Mouse (Mus musculus) intestine, embryonic 15.5 days (tissue): ENCODE results near the gene Gnptg. TPM values are rescaled to one million over a fixed set of nuclear protein-coding genes. Genes with fewer than 3 reads are reported as not detected.

ENCODE experiments used
- ATAC-seq: fragments of 200-750 bp; cut with Nextera tagmentation; 2 replicates; pipeline ENCODE4 v1.8.0; 2017; ENCODE audit warnings: moderate TSS enrichment, moderate library complexity
- H3K27ac ChIP-seq: fragments of 300-500 bp; sonication (generic); 2 replicates; pipeline ENCODE4 v1.5.1; 2015; ENCODE audit warnings: mild to moderate bottlenecking, inconsistent platforms
- H3K27me3 ChIP-seq: fragments of 300-500 bp; sonication (generic); replicated peaks from 2 replicates; pipeline ENCODE4 v1.6.1; 2015; ENCODE audit warnings: inconsistent platforms
- H3K36me3 ChIP-seq: fragments of 300-500 bp; sonication (generic); 2 replicates; pipeline ENCODE4 v1.6.1; 2015; ENCODE audit warnings: inconsistent platforms
- H3K4me1 ChIP-seq: fragments of 300-500 bp; sonication (generic); replicated peaks from 2 replicates; pipeline ENCODE4 v1.6.1; 2015; ENCODE audit warnings: inconsistent platforms
- H3K4me2 ChIP-seq: fragments of 300-500 bp; sonication (generic); replicated peaks from 2 replicates; pipeline ENCODE4 v1.6.1; 2015; ENCODE audit warnings: mild to moderate bottlenecking, inconsistent platforms
- H3K4me3 ChIP-seq: fragments of 300-500 bp; sonication (generic); replicated peaks from 2 replicates; pipeline ENCODE4 v1.5.1; 2015; ENCODE audit warnings: inconsistent platforms
- H3K9ac ChIP-seq: fragments of 300-500 bp; sonication (generic); 2 replicates; pipeline ENCODE4 v1.6.1; 2015; ENCODE audit warnings: inconsistent platforms
- H3K9me3 ChIP-seq: fragments of 300-500 bp; sonication (generic); 2 replicates; pipeline ENCODE4 v1.6.1; 2016; ENCODE audit warnings: inconsistent platforms
- WGBS: fragments of 180-500 bp; shearing (Covaris S2); methylation state at CpG from one replicate; pipeline ENCODE4 v1.1.7; 2015; 5-methylcytosine and 5-hydroxymethylcytosine counted together
- polyA plus RNA-seq: library from polyadenylated mRNA; unstranded; fragments of >200 nt; fragmentation: Nextera tagmentation; extraction: Ambion mirVana; gene quantifications from 2 replicates; pipeline ENCODE4 v1.2.1, GENCODE M21; 2015

Gnptg gene
- polyA plus RNA-seq, 1 experiment from 2014 or later: 40.6 TPM

DNA sequence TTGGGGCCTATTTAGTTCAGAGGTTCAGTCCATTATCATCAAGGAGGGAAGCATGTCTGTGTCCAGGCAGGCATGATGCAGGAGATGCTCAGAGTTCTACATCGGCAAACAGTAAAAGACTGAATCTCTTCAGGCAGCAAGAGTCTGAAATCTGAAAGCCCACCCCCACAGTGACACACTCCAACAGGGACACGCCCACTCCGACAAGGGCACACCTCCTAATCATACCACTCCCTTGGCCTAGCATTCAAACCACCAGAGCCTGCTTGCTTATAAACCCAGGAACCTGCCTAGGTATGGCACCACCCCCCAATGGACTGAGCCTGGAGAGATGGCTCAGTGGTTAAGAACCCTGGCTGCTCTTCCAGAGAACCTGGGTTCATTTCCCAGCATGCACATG is 24.5 kb downstream of the Gnptg start:
- ATAC-seq: no peak
- Histone ChIP-seq H3K4me2 (no peak overlapping the region), H3K9ac (no peak overlapping the region), H3K4me1 (no peaks in the 10 kb centered on the region), H3K27me3 (no peaks in the 10 kb centered on the region), H3K36me3 (peaks cover 9% of the 10 kb centered on the region), H3K27ac (no peak overlapping the region), H3K4me3 (no peak overlapping the region), H3K9me3 (no peaks in the 10 kb centered on the region)
- 79% methylated on average over 3 of the region's 3 CpGs for WGBS

DNA sequence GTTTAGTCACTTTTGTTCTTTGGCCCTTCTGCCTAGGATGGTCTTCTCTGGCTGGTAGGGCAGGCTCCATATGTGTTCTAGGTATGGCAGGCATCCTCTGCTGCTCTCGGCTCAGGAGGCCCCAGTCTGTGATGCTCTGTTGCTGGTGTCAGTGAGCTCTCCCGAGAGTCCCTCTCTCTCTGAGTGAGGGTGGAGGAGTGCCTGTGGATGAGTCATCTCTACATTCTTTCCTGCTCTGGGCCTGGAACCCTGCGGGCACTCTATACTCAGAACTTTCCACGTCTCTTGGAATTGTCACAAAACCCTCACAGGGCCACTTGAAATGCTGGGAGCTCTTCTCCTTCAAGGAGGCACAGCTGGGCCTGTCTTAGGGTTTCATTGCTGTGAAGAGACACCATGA is 28.2 kb downstream of the Gnptg start:
- Histone ChIP-seq H3K9me3 (no peaks in the 10 kb centered on the region), H3K27ac (no peak overlapping the region), H3K36me3 (peaks cover 23% of the 10 kb centered on the region), H3K9ac (no peak overlapping the region), H3K4me3 (no peak overlapping the region), H3K4me2 (no peak overlapping the region), H3K27me3 (no peaks in the 10 kb centered on the region), H3K4me1 (no peaks in the 10 kb centered on the region)
- 85% methylated on average over 4 of the region's 4 CpGs for WGBS
- no peak for ATAC-seq

DNA sequence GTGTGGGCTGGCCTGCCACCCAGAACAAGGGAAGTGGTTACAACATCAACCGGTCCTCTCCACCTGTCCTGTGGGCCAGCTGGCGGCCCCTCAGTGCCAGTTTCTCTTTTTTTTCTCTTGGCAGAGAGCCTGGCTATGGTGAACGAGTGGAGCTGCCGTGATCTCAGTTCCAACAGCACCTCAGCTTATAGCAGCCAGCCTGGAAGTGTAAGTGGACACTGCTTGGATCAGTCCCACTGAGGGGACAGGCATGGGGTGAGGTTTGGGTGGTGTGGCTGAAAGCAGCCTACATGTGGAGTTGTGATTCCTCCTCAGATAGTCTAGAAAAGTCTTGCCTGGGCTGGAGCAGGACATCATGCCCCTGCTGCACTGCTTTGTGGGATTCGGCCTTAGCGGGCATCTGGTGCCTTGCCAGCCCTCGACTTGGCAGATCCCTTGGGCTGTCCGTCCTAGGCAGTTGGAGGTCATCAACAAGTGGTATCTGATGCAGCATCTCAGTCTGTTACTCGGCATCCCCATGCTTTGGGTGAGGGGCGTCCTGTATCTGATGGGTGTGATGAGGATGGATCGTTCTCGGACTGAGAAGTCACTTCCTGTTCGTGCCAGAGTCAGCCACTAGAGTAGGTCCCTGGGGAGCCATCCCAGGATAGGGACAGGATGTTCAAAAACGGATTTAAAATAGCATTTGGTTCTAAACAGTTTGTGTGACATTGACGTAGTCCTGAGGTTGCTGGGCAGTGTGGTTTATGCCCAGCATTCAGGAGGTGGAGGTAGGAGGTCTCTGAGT is 29.1 kb downstream of the Gnptg start:
- no peak for ATAC-seq
- no peaks in the 10 kb centered on the region for H3K27me3 ChIP-seq
- 82% methylated on average over 15 of the region's 15 CpGs for WGBS
- H3K4me1 ChIP-seq: no peaks in the 10 kb centered on the region
- no peaks in the 10 kb centered on the region for H3K9me3 ChIP-seq
- H3K9ac ChIP-seq: no peak overlapping the region
- no peak overlapping the region for H3K27ac ChIP-seq
- H3K4me3 ChIP-seq: no peak overlapping the region
- no peak overlapping the region for H3K4me2 ChIP-seq
- peaks cover 26% of the 10 kb centered on the region for H3K36me3 ChIP-seq

DNA sequence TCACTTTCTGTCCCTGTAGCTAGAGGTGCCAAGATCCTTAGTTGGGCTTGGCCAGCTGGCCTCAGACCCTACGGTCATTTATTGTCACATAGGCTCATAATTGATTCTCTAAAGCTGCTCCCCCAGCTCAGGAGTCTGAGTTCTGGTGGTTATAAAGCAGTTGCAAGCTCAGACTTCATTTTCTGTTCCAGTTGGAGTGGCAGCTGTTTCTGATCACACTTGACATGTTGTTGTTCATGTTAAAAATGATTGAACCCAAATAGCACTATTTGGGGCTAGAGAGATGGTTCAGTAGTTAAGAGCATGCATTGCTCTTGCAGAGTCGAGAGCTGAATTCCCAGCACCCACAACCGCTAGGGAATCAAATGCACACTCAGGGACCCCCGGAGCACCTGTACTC is 29.9 kb downstream of the Gnptg start:
- H3K9ac ChIP-seq: no peak overlapping the region
- H3K4me2 ChIP-seq: no peak overlapping the region
- WGBS: 84% methylated on average over 4 of the region's 4 CpGs
- no peaks in the 10 kb centered on the region for H3K4me1 ChIP-seq
- no peaks in the 10 kb centered on the region for H3K9me3 ChIP-seq
- H3K27ac ChIP-seq: no peak overlapping the region
- no peak overlapping the region for H3K4me3 ChIP-seq
- no peak for ATAC-seq
- H3K27me3 ChIP-seq: no peaks in the 10 kb centered on the region
- H3K36me3 ChIP-seq: peaks cover 30% of the 10 kb centered on the region

DNA sequence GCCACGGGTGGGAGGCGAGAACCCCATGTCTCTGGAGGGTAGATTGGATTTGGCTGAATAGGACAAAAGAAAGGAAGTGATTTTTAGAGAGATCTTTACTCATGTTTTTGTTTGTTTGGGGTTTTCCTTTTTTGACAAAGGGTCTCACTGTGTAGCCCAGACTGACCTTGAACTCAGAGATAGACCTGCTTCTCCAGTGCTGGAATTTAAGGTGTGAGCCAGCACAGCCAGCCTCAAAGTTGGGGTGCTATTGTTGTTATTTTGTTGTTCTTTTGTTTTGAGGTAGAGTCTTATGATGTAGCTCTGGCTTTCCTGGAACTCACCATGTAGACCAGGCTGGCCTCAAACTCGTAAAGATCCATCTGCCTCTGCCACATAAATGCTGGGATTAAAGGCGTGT is 37.5 kb downstream of the Gnptg start:
- Histone ChIP-seq H3K9ac (no peak overlapping the region), H3K27me3 (no peaks in the 10 kb centered on the region), H3K4me2 (no peak overlapping the region), H3K9me3 (no peaks in the 10 kb centered on the region), H3K4me3 (no peak overlapping the region), H3K4me1 (no peaks in the 10 kb centered on the region), H3K27ac (no peak overlapping the region), H3K36me3 (peaks cover 26% of the 10 kb centered on the region)
- ATAC-seq: no peak
- WGBS: 90% methylated on average over 4 of the region's 4 CpGs

DNA sequence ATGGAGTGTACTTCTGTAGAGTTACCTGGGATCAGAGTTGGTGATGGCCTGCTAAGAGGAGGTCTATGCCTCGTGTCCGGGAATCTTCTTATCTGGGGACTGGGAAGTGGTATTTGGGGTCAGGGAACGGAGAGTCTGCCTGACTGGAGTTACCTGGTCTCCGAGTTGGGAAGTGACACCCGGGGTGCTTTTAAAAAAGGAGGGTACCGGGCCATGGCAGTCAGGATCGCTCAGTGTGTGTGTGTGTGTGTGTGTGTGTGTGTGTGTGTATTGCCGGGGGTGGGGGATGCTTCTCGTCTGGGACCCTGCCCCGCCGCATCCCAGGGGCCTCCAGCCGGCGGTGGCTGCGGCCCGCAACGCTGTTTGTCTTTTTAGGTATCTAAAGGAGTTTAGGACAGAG is 50.8 kb downstream of the Gnptg start:
- Histone ChIP-seq H3K4me1 (peaks cover 14% of the 10 kb centered on the region), H3K27ac (no peak overlapping the region), H3K27me3 (no peaks in the 10 kb centered on the region), H3K4me2 (peak overlapping the region; percentile 84), H3K4me3 (peak overlapping the region; percentile 83), H3K9ac (peak overlapping the region; percentile 88), H3K36me3 (0 out of 2 replicates have a peak, but pooled peaks cover 2% of the 10 kb centered on the region), H3K9me3 (no peaks in the 10 kb centered on the region)
- ATAC-seq: no peak
- WGBS: under 1% methylated on average over 16 of the region's 16 CpGs

DNA sequence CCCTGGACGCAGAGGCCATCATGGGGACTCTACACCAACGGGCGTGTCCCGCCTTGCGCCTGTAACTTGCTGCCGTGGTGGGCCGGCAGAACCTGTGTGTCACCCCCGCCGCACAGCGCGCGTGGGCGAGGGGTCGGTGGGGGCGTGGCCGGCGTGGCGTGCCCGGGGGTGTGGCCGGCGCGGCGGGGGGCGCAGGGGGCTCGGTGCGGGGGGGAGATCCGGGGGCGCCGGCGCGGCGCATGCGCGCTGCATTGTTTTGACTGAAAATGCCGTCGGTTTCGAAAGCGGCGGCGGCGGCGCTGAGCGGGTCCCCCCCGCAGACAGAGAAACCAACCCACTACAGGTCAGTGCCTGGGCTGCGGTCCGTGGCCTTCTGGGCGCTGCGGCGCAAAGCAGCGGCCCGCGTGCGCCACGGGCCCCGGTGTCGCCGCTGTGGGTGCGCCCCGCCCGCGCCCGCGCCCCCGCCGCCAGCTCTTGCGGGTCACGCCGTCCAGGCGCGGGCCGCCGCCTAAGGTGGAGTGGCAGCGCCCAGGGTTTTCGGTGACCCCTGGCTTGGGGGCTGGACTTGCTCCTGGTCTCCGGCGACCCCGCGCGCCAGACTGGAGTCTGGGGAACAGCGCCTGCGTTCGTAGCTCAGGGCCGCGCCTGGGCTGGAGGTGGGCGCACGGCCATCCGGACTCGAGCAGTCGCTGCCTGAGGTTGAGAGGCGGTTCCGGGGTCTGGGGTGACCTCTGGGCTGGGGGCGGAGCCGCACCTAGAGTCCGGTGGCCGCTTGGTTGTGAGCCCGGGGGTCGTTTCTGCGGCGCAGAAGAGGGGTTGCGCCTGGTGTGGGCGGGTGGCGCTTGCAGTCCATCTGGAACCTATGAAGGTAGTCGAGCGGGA is 51.5 kb downstream of the Gnptg start, which contains the start of gene Unkl:
Unkl (plus strand) TSS at position 248 of the 882 bp plus-strand sequence.
- Histone ChIP-seq H3K9ac (peak within 1 kb of the TSS; percentile 88), H3K4me3 (peak within 1 kb of the TSS; percentile 83), H3K36me3 (0 out of 2 replicates have a peak, but pooled peaks cover 2% of the 10 kb centered on the region), H3K4me1 (peaks cover 15% of the 10 kb centered on the region), H3K27me3 (no peaks in the 10 kb centered on the region), H3K9me3 (no peaks in the 10 kb centered on the region), H3K4me2 (peak within 1 kb of the TSS; percentile 84), H3K27ac (peak within 1 kb of the TSS; percentile 79)
- ATAC-seq: peak; percentile 52
- WGBS: under 1% methylated on average over 103 of the region's 104 CpGs

DNA sequence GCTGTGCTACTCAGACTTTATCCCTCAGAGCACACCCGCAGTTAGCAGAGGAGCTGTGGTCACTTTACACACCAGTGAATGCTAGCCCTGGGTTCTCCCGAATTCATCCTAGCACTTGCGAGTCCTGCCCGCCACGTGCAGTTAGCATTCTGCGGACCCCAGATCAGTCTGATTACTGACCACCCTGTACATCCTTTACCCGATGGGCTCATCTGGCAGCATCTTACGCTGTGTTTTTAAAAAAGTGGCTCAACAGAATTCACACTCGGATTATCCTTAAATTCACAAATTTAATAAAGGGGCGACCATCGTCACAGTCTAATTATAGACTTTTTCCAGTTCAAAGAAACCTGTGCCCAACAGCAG is 52.2 kb downstream of the Gnptg start:
- WGBS: 8% methylated on average over 11 of the region's 11 CpGs
- no peaks in the 10 kb centered on the region for H3K27me3 ChIP-seq

DNA sequence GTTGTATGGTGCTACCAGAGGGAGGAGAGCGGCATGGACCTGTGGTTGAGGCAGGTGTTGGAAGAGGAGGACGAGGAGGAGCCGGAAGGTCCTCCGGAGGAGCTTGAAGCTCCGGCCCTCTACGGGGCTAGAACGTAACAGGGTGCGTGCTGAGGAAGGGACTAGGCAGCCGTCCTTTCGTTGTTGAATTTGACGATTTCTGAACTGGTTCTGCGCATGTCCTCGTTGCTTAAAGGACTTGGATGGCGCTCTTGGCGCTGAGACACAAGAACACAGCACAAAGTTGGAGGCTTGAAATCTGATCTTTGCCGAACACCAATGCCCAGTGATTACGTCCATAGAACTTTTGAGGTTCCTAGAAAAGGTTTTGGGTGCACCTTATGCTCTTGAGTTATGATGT is 55.0 kb downstream of the Gnptg start:
- no peaks in the 10 kb centered on the region for H3K36me3 ChIP-seq
- H3K4me2 ChIP-seq: peak overlapping the region; percentile 96
- WGBS: 8% methylated on average over 17 of the region's 17 CpGs
- no peaks in the 10 kb centered on the region for H3K9me3 ChIP-seq
- peaks cover 22% of the 10 kb centered on the region for H3K4me1 ChIP-seq
- peak overlapping the region; percentile 87 for H3K9ac ChIP-seq
- no peaks in the 10 kb centered on the region for H3K27me3 ChIP-seq
- H3K4me3 ChIP-seq: peak overlapping the region; percentile 89
- peak overlapping the region; percentile 58 for H3K27ac ChIP-seq
- peak; percentile 26 for ATAC-seq

More for the DNA sequence above, 52.2 kb downstream of the Gnptg start:
- no peaks in the 10 kb centered on the region for H3K9me3 ChIP-seq
- H3K36me3 ChIP-seq: no peaks in the 10 kb centered on the region
- peak overlapping the region; percentile 79; the same call in 1 of the 2 replicates for H3K27ac ChIP-seq
- ATAC-seq: no peak
- peak overlapping the region; percentile 84 for H3K4me2 ChIP-seq
- peak overlapping the region; percentile 83 for H3K4me3 ChIP-seq
- H3K9ac ChIP-seq: peak overlapping the region; percentile 88
- H3K4me1 ChIP-seq: peaks cover 20% of the 10 kb centered on the region

DNA sequence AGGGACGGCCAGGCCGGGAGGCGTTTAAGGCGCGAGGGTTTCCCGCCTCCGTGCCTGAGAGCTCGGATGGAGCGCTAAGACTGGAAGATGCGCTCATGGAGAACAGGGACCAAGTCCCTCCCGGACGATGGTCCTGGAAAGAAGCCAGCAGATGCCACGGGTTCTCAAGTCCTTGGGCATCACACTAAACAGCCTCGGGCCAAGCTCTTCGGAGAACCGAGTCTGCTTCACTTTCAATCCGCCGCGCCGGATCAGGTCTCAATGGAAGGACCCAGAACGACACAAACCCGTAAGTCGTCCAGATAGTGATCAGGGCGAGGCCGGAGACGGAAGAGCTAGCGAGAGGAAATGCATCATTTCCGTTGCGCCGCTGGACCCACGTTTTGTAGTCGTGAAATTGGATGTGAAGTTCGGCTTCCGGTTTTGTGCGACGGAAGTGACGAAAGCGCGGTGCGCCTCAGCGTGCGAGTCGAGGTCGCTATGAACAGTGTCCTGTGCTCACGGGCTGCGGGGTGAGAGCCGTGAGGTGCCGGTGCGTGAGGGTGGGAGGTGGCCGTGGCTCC is 55.7 kb downstream of the Gnptg start, which contains the start of gene BC003965:
BC003965 (plus strand) TSS at position 426 of the 563 bp plus-strand sequence.
- peak within 1 kb of the TSS; percentile 91 for H3K27ac ChIP-seq
- H3K4me3 ChIP-seq: peak within 1 kb of the TSS; percentile 89
- H3K9me3 ChIP-seq: no peaks in the 10 kb centered on the region
- no peaks in the 10 kb centered on the region for H3K36me3 ChIP-seq
- peak within 1 kb of the TSS; percentile 96 for H3K4me2 ChIP-seq
- no peaks in the 10 kb centered on the region for H3K27me3 ChIP-seq
- ATAC-seq: peak; percentile 90
- peak within 1 kb of the TSS; percentile 87 for H3K9ac ChIP-seq
- WGBS: under 1% methylated on average over 50 of the region's 50 CpGs
- H3K4me1 ChIP-seq: peaks cover 15% of the 10 kb centered on the region
